ENCODE assay signal across 29 mouse cellular contexts in the genomic region with DNA sequence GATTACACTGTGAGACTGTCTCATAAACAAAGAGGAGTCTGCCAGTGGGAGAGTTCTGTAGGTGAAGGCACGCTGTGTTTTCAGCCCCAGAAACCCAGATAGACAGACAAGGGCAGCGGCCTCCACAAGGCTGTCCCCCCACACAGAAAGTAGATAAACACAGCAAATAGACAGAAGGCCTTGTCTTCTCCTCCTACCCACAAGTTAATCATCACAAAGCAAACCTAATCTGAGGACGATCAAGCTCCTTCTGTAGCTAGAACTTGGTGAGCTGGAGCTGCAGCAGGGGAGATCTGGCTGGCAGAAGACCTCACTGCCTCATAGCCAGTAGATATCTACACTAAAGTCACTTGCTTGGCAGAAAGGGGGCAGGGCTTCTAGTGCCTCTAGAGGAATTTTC. TPM values are rescaled to one million over a fixed set of nuclear protein-coding genes. Genes with fewer than 3 reads are reported as not detected.
A peak's percentile ranks its signal among the peaks of the same experiment; 100 is the strongest.
DNase-seq lines count a peak whose midpoint lies in the region; ATAC-seq and TF ChIP-seq lines count a peak whose summit lies in the region.
"Had no signal": no experiment of that assay in that cellular context is flagged by ENCODE, and none has a peak within 500 bp of the region (broad histone marks: within the 10 kb centered on the region; RNA-seq: fewer than 3 reads in every experiment).

No protein-coding gene starts in this region.

- H3K9ac ChIP-seq in kidney, embryonic 16.5 days (replicated peaks; ENCODE audit: low read length), result no peak overlapping the region
- no peak overlapping the region for H3K9ac ChIP-seq in kidney, embryonic 15.5 days
- no peak overlapping the region for H3K9ac ChIP-seq in liver, embryonic 16.5 days (ENCODE audit: low read depth, low read length)
- H3K9ac ChIP-seq: forebrain, embryonic 13.5 days; heart, embryonic 15.5 days; limb, embryonic 12.5 days; neural tube, embryonic 15.5 days; stomach, embryonic 15.5 days had no signal

- 63% methylated on average over 3 of the region's 3 CpGs for WGBS in kidney, embryonic 16.5 days
- 67% methylated on average over 3 of the region's 3 CpGs for WGBS in kidney, embryonic 15.5 days
- 14% methylated on average over 3 of the region's 3 CpGs for WGBS in liver, embryonic 16.5 days (ENCODE audit: insufficient replicate concordance)

- no peak overlapping the region for H3K27ac ChIP-seq in kidney, embryonic 16.5 days (ENCODE audit: low read length)
- no peak overlapping the region for H3K27ac ChIP-seq in kidney, embryonic 15.5 days
- H3K27ac ChIP-seq in testis, adult 2 months (ENCODE audit: control insufficient read depth, insufficient read depth, low read depth, low read length), result peak overlapping the region; percentile 23; the same call in 1 of the 2 replicates
- H3K27ac ChIP-seq in liver, embryonic 16.5 days (ENCODE audit: low read length), result no peak overlapping the region
- H3K27ac ChIP-seq: forebrain, embryonic 13.5 days; heart, embryonic 15.5 days; kidney, postnatal 0 days; limb, embryonic 12.5 days; neural tube, embryonic 15.5 days; stomach, embryonic 15.5 days had no signal

- peaks cover 3% of the 10 kb centered on the region; the same call in 1 of the 2 replicates for H3K36me3 ChIP-seq in kidney, embryonic 16.5 days (ENCODE audit: insufficient read depth, low read length)
- H3K36me3 ChIP-seq in kidney, embryonic 15.5 days, result peaks cover 17% of the 10 kb centered on the region
- H3K36me3 ChIP-seq in testis, adult 2 months (ENCODE audit: control insufficient read depth, insufficient read depth, low read length), result no peaks in the 10 kb centered on the region
- peaks cover 12% of the 10 kb centered on the region for H3K36me3 ChIP-seq in liver, embryonic 16.5 days (ENCODE audit: control insufficient read depth, insufficient read depth)
- H3K36me3 ChIP-seq: stomach, embryonic 15.5 days had no signal

- no peak for DNase-seq in testis, postnatal 10 days (ENCODE audit: low spot score)
- no peak for DNase-seq in adrenal gland, adult (ENCODE audit: inconsistent age in 2 of 2, low spot score in 1 of 2)
- no peak for DNase-seq in spleen, postnatal 14 days (ENCODE audit: low spot score in 2 of 2)
- DNase-seq in neural tube, embryonic 10.5 days (ENCODE audit: extremely low spot score, low spot score), result no peak
- DNase-seq: adrenal gland, postnatal 14 days; cerebellum, adult 11-12 months; cerebellum, adult 9-11 months; gastrocnemius, postnatal 10 days; kidney, adult 18-20 months; kidney, postnatal 4 days; lung, adult 18-20 months; lung, postnatal 4 days; midbrain, embryonic 14.5 days; thymus, postnatal 4 days had no signal

- TF ChIP-seq CTCF in testis, adult 2 months (IDR thresholded peaks at IDR 0.05; ENCODE audit: control insufficient read depth, insufficient read depth, insufficient replicate concordance, low read depth, low read length), result no peak

- H3K9me3 ChIP-seq in kidney, embryonic 16.5 days (ENCODE audit: low read length), result no peaks in the 10 kb centered on the region
- no peaks in the 10 kb centered on the region for H3K9me3 ChIP-seq in kidney, embryonic 15.5 days (replicated peaks)
- no peaks in the 10 kb centered on the region for H3K9me3 ChIP-seq in liver, embryonic 16.5 days (replicated peaks; ENCODE audit: control insufficient read depth, low read length)
- H3K9me3 ChIP-seq: forebrain, embryonic 13.5 days; heart, embryonic 15.5 days; limb, embryonic 12.5 days; neural tube, embryonic 15.5 days; stomach, embryonic 15.5 days had no signal

- no peak overlapping the region for H3K4me3 ChIP-seq in kidney, embryonic 16.5 days (ENCODE audit: low read length)
- H3K4me3 ChIP-seq in kidney, embryonic 15.5 days (replicated peaks), result no peak overlapping the region
- H3K4me3 ChIP-seq in testis, adult 2 months (ENCODE audit: control insufficient read depth, low read depth, low read length), result no peak overlapping the region
- no peak overlapping the region for H3K4me3 ChIP-seq in liver, embryonic 16.5 days (ENCODE audit: low read depth, low read length)
- H3K4me3 ChIP-seq: forebrain, embryonic 13.5 days; heart, embryonic 15.5 days; limb, embryonic 12.5 days; neural tube, embryonic 15.5 days; stomach, embryonic 15.5 days had no signal

- peak; percentile 51; the same call in 1 of the 2 replicates for ATAC-seq in kidney, embryonic 16.5 days (ENCODE audit: low FRiP score, low TSS enrichment)
- ATAC-seq in kidney, embryonic 15.5 days (replicated peaks; ENCODE audit: low FRiP score), result no peak
- ATAC-seq in liver, embryonic 16.5 days (ENCODE audit: low read depth), result peak; percentile 54
- ATAC-seq: forebrain, embryonic 13.5 days; hindbrain, embryonic 16.5 days; lung, postnatal 0 days had no signal

- H3K4me2 ChIP-seq in kidney, embryonic 16.5 days (replicated peaks; ENCODE audit: low read depth, low read length), result no peak overlapping the region
- H3K4me2 ChIP-seq in kidney, embryonic 15.5 days, result no peak overlapping the region
- no peak overlapping the region for H3K4me2 ChIP-seq in liver, embryonic 16.5 days (ENCODE audit: low read depth, low read length)
- H3K4me2 ChIP-seq: forebrain, embryonic 13.5 days; heart, embryonic 15.5 days; limb, embryonic 12.5 days; neural tube, embryonic 15.5 days; stomach, embryonic 15.5 days had no signal

- no peak for TF ChIP-seq POLR2A in testis, adult 2 months (IDR thresholded peaks at IDR 0.05; ENCODE audit: control insufficient read depth, low read depth, low read length)

- no peaks in the 10 kb centered on the region for H3K4me1 ChIP-seq in kidney, embryonic 16.5 days (ENCODE audit: insufficient read depth, low read length)
- no peaks in the 10 kb centered on the region for H3K4me1 ChIP-seq in kidney, embryonic 15.5 days
- H3K4me1 ChIP-seq in testis, adult 2 months (ENCODE audit: control insufficient read depth, insufficient read depth, low read length), result no peaks in the 10 kb centered on the region
- peaks cover 2% of the 10 kb centered on the region; the same call in 1 of the 2 replicates for H3K4me1 ChIP-seq in liver, embryonic 16.5 days (ENCODE audit: control insufficient read depth, low read depth, low read length)
- H3K4me1 ChIP-seq: forebrain, embryonic 13.5 days; heart, embryonic 15.5 days; limb, embryonic 12.5 days; neural tube, embryonic 15.5 days; stomach, embryonic 15.5 days had no signal

- H3K27me3 ChIP-seq in kidney, embryonic 16.5 days (ENCODE audit: insufficient read depth, low read length), result no peaks in the 10 kb centered on the region
- H3K27me3 ChIP-seq in kidney, embryonic 15.5 days, result no peaks in the 10 kb centered on the region
- H3K27me3 ChIP-seq in testis, adult 2 months (ENCODE audit: control insufficient read depth, insufficient read depth, low read length), result no peaks in the 10 kb centered on the region
- no peaks in the 10 kb centered on the region for H3K27me3 ChIP-seq in liver, embryonic 16.5 days (ENCODE audit: control insufficient read depth, insufficient read depth, low read depth, low read length)
- H3K27me3 ChIP-seq: CH12.LX; forebrain, embryonic 13.5 days; heart, embryonic 15.5 days; limb, embryonic 12.5 days; neural tube, embryonic 15.5 days; stomach, embryonic 15.5 days had no signal

RNA-seq across cellular contexts. Expression of a gene that starts 15.2 kb away (rescaled TPM):
- polyA plus RNA-seq in kidney, embryonic 16.5 days (2015; fragmentation: Nextera tagmentation; extraction: Ambion mirVana), result 15.7 and 18.1 TPM in 2 replicates
- 18.9 and 20.2 TPM in 2 replicates for polyA plus RNA-seq in kidney, embryonic 15.5 days (2015; fragmentation: Nextera tagmentation; extraction: Ambion mirVana)
- polyA plus RNA-seq in testis, adult 2 months (2012; rRNA removed), result 10.1 and 14.3 TPM in 2 replicates
- 120 and 140 TPM in 2 replicates for polyA plus RNA-seq in liver, embryonic 16.5 days (2015; fragmentation: Nextera tagmentation; extraction: Ambion mirVana)

RNA-seq across cellular contexts. Expression of a gene that starts 36.3 kb away (rescaled TPM):
- polyA plus RNA-seq in kidney, embryonic 16.5 days (2015; fragmentation: Nextera tagmentation; extraction: Ambion mirVana), result 0.80 and 1.0 TPM in 2 replicates
- 0.84 and 0.87 TPM in 2 replicates for polyA plus RNA-seq in kidney, embryonic 15.5 days (2015; fragmentation: Nextera tagmentation; extraction: Ambion mirVana)
- 94.7 and 110 TPM in 2 replicates for polyA plus RNA-seq in testis, adult 2 months (2012; rRNA removed)
- 0.47 and 0.49 TPM in 2 replicates for polyA plus RNA-seq in liver, embryonic 16.5 days (2015; fragmentation: Nextera tagmentation; extraction: Ambion mirVana)
- polyA plus RNA-seq: small intestine, adult 2 months had no signal

RNA-seq across cellular contexts. Expression of a gene that starts 53.5 kb away (rescaled TPM):
- polyA plus RNA-seq in kidney, embryonic 16.5 days (2015; fragmentation: Nextera tagmentation; extraction: Ambion mirVana), result 0.49 and 0.56 TPM in 2 replicates
- 0.44 and 0.60 TPM in 2 replicates for polyA plus RNA-seq in kidney, embryonic 15.5 days (2015; fragmentation: Nextera tagmentation; extraction: Ambion mirVana)
- not detected in 2 replicates for polyA plus RNA-seq in testis, adult 2 months (2012; rRNA removed)
- 1.8 TPM in 2 replicates for polyA plus RNA-seq in liver, embryonic 16.5 days (2015; fragmentation: Nextera tagmentation; extraction: Ambion mirVana)
- polyA plus RNA-seq: C2C12; heart, embryonic 15.5 days had no signal

RNA-seq across cellular contexts. Expression of a gene that starts 59.5 kb away (rescaled TPM):
- polyA plus RNA-seq in kidney, embryonic 16.5 days (2015; fragmentation: Nextera tagmentation; extraction: Ambion mirVana), result 31.2 and 32.0 TPM in 2 replicates
- 37.5 and 40.9 TPM in 2 replicates for polyA plus RNA-seq in kidney, embryonic 15.5 days (2015; fragmentation: Nextera tagmentation; extraction: Ambion mirVana)
- polyA plus RNA-seq in testis, adult 2 months (2012; rRNA removed), result 15.1 and 39.3 TPM in 2 replicates
- 3.6 and 4.0 TPM in 2 replicates for polyA plus RNA-seq in liver, embryonic 16.5 days (2015; fragmentation: Nextera tagmentation; extraction: Ambion mirVana)

Comparison
In these comparisons a context has a peak if more than half of its experiments do, and no peak if none do; other contexts are left out.
1. RNA of a gene that starts 36.3 kb away (polyA plus RNA-seq): 94.7 to 110 TPM in testis, adult 2 months; 0.84 to 0.87 TPM in kidney, embryonic 15.5 days, 0.80 to 1.0 TPM in kidney, embryonic 16.5 days and 0.47 to 0.49 TPM in liver, embryonic 16.5 days; every median in the first group is over 10 times any median in the second.